Mouse (Mus musculus): ENCODE data around the gene Stpg4. TPM values are rescaled to one million over a fixed set of nuclear protein-coding genes. Genes with fewer than 3 reads are reported as not detected.

Gene Stpg4
- total RNA-seq (2015) = not detected in 2 replicates
- not detected in 2 replicates for total RNA-seq (2017)

DNA sequence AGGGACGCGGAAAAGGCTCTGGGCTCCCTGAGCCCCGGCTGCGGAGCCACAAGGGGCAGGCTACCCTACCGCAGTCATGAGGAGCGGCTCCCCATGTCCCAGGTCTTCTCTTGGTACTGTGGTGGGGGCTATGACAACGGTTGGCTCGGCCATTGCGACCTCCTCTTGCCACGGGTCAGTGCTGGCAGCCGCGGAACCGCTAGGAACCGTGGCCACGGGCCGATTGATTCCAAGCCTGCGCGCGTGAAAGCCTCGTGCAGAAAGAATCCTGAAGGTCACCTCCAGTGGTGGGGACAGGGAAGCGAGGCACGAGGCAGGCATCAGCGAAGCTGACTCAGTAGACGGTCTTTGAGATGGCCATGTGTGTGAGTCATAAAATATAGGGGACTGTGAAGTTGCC is at the start of gene Stpg4:
TSS of gene Stpg4 (minus strand) at position 231 of the 400 bp plus-strand sequence.
- ATAC-seq (ENCODE audit: poor library complexity, severe bottlenecking) = no peak

GRCm38 (mm10) chr17:87475356-87475755 is 47.8 kb upstream of the Stpg4 start:
- no peak for ATAC-seq (ENCODE audit: poor library complexity, severe bottlenecking)

- ATAC-seq (ENCODE audit: poor library complexity, severe bottlenecking) = no peak; the same call in 1 of the 2 replicates
Measured at GRCm38 (mm10) chr17:87474501-87474795, 46.9 kb upstream of the Stpg4 start.

DNA sequence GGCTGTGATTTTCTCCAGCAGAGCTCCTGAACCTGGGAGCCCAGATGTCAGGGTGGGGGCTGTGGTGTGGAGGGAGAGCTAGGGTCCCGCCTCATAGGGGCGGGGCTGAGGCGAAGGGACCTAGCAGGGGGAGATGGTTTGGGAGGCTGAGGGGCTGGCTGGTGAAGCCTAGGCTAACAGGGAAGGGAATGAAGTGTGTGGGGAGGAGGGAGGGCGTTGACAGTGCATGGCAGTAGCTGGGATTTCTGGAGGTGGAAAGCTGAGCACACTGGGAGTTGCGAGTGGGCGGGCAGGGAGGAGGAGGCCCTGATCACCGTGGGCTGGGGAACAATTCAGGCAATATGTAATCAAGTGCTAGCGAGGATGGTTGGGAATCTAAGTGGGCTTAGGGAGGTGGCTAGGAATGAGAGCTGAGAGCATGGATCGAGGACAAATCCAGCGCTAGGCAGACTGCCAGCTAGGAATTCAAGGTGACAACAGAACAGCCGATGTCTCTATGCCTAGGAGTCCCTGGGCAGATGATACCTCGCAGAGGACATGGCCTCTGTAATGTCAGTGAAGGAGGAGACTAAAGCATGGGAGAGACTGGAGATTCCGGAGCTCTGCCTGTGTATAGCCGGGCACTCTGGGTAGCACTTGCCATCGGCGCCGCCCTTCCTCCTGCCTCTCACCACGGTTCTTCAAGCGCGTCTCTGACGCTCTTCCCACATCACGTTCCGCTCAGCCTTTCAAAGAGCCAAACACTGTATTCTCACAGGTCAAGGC is 46.4 kb upstream of the Stpg4 start:
- ATAC-seq (ENCODE audit: poor library complexity, severe bottlenecking) = peak; percentile 85

DNA sequence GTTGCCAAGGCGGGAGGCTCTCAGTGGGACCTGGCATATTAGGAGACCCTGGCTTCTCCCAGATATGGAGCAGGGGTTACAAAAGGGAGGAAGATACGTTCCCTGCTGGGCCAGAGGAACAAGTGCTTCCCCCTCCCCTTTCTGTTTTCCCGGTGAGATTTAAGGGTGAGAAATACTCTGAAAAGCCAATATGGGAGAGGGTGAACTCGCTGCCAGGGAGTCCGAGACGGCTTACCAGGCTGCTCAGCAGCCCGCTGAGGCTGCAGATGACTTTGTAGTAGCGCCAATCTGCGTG is 45.8 kb upstream of the Stpg4 start:
- no peak for ATAC-seq (ENCODE audit: poor library complexity, severe bottlenecking)

DNA sequence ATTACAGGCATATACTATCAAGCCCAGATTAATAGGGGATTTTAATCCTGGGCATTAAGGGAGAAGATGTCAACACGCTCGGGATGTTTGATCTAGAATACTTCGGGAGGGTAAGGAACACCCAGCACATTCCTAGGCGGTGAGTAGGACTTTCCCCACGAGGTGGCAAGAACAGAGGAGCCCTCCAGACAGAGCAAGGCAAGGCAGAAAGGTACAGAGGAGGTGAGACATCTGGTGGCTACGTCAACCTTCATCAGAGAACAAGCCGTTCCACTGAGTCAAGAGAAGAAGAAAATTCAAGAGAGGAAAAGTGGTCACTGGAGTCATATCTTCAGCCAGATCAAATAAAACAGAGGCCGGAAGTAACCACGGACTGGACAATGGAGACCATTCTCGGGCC is 45.3 kb upstream of the Stpg4 start:
- no peak for ATAC-seq (ENCODE audit: poor library complexity, severe bottlenecking)

- ATAC-seq (ENCODE audit: poor library complexity, severe bottlenecking) = no peak
Measured at GRCm38 (mm10) chr17:87471661-87472060, 44.1 kb upstream of the Stpg4 start.

DNA sequence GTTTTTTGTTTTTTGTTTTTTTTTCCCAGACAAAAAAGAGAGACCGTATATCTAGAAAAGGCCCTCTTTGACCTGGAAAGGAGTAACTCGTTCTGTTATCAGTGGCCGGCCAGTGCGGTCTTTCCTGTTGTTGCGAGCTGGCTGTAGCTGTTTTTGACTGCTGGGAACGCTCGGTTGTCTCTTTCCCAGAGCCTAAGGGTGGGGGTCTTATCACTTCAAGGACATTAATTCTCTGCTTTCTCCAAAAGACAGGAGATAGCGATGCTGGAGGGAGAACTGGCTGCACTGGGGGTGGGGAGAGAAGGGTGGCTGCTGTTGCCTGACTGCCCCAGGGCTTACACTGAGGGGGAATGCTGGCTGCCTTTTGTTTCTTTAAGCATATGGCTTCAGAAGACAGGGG is 43.3 kb upstream of the Stpg4 start:
- no peak for ATAC-seq (ENCODE audit: poor library complexity, severe bottlenecking)

DNA sequence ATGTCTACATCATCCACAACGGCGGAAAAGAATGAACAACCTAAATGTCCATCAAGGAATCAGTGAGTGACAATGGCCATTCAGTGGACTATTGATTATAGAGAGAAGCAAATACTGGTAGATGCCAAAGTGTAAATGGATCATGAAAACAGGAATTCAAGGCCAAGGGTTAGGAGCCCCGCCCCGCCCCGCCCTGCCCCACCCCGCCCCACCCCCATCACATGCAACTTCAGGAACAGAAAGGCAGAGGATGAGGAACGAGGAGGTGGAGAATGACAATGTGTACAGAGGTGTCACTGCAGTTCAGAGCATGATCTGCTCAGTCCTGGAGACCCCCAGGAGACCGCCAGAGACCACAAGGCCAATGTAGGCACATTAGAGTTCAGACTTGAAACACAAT is 42.7 kb upstream of the Stpg4 start:
- no peak for ATAC-seq (ENCODE audit: poor library complexity, severe bottlenecking)

GRCm38 (mm10) chr17:87469428-87469827 is 41.9 kb upstream of the Stpg4 start:
- no peak for ATAC-seq (ENCODE audit: poor library complexity, severe bottlenecking)

- no peak for ATAC-seq (ENCODE audit: poor library complexity, severe bottlenecking)
Measured at GRCm38 (mm10) chr17:87468616-87469015, 41.1 kb upstream of the Stpg4 start.

- no peak for ATAC-seq (ENCODE audit: poor library complexity, severe bottlenecking)
Measured at GRCm38 (mm10) chr17:87461499-87461896, 34.0 kb upstream of the Stpg4 start.

DNA sequence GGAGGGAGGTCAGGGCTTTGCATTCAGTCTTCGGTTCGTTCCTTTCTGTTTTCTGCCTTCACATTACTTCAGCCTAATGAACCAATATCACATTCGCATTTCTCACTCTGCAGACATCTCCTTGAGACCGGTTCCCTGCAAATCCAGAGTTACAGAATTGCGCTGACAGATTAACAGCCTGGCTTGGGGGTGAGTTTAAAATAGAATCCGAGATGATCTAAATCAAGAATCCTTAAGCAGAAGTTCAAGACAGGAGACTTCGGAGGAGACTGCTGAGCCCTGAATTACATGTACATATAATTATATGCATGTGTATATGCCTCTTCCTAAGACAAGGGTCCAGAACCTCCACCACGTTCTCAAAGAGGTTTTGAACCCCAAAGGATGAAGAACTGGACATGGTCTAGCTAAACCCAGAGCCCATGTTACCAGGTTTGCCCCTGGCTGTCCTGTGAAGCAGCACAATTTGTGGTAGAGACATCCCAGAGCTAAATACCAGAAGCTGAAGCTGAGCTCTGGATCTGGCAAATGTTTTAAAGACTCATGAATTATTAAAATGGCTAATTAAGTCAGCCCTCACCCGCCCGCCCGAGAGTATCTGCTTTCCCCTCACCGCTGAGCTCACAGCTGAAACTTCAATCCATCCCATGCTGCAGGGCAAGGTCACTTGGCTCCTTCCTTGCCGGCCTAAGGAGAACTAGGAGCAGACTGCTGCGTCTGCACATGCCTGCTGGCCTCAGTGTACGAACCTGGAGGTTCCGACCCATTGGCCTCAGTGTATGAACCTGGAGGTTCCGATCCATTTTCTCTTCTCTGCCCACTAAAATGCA is 33.3 kb upstream of the Stpg4 start:
- ATAC-seq (ENCODE audit: poor library complexity, severe bottlenecking) = no peak

DNA sequence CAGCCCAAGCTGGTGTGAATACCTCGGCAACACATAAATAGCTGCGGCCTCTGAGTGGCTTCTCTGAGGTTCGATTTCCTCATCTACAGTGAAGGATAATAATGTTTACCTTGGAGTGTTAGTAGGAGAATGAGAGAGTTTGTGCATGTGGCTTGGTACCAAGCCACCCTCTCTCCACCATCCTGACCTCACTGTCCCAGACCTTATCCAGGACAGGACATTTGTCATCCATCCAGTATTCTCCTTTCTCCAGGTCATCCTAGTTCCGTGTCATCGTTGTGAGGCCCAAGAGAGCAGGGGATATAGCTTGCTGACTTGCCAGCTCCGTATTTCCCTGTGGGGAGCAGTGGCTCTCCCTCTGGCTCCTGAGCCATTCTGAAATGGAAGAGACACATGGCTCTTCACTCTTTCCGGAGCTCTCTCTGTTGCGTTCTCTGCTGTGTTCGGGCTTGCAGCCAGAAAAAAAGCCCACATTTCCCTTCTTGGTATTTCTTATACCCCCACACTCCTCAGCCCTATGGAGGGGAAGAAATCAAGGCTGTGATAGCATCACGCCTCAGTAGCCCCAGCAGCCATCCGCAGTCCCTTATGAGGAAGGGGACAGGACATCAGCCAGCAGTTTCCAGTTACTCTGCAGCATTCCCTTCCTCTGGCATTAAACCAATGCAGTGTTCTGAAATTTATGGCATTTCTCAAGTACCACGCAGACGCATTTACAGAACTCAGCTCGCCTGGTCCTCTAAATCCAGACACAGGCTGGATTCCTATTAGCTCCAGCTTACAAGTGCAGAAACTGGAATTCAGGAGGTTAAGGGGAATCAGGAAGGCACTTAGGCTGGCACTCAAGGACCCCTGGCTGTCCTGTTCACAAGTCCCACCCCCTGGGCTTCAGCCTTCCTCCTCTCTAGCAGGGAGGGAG is 32.5 kb upstream of the Stpg4 start:
- peak; percentile 30; the same call in 1 of the 2 replicates for ATAC-seq (ENCODE audit: poor library complexity, severe bottlenecking)

DNA sequence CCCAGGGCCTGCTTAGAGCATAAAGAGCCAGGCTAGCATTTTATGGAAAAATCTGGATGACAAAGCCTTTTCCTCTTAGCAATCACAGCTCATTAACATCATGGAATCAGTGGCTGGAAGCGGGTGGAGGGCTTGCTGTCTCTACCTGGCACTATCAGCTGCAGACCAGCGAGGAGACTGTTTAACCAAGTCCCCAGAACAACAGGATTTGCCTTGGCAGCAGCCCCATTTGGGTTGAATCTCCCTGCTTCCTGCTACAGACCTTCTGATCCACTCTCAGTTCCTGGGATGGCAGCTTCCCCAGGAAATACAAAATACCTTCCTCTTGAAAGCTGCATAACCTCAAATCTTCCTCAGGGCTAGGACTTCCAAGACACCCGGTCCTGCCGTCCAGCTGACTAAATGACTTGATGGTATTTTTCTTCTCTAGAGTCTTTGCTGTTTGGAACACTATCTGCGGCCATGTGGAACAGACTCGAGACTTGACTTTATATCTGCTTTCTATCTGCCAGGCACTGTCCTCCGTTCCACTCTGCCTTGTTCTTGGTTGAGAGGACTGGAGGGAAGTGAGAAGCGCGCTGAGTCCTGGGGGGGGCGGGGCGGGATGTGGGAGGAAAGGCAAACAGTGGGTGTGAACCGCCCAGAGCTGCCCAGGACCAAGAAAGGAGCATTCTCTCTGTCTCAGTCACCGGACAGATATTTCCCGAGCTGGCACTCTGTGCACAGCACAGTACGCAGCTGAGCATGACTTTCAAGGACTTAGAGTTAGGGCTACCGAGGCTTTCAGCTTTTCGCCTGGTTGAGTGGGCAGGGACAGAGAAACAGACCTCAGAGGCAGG is 31.6 kb upstream of the Stpg4 start:
- ATAC-seq (ENCODE audit: poor library complexity, severe bottlenecking) = peak; percentile 85

DNA sequence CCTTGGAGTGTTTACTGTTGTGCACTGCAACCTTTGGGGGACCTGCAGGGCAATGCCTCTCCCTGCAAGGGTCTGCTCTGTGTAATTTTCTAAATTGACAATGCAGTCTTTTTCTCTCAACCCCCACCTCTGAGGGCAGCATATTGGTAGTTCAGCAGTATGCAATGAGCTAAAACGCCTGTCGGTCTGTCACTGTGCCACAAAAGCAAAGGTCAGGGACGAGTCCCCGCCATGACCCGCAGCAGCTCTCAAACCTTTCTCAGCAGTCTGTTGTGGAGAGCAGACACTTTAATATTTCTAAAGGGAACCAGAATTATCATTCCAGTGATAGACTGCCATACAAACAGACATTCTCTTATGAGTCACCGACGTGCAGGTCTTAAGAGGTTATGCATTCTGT is 30.4 kb upstream of the Stpg4 start:
- ATAC-seq (ENCODE audit: poor library complexity, severe bottlenecking) = no peak

- ATAC-seq (ENCODE audit: poor library complexity, severe bottlenecking) = no peak
Measured at GRCm38 (mm10) chr17:87454121-87454520, 26.6 kb upstream of the Stpg4 start.

GRCm38 (mm10) chr17:87453336-87453735 is 25.8 kb upstream of the Stpg4 start:
- no peak for ATAC-seq (ENCODE audit: poor library complexity, severe bottlenecking)

DNA sequence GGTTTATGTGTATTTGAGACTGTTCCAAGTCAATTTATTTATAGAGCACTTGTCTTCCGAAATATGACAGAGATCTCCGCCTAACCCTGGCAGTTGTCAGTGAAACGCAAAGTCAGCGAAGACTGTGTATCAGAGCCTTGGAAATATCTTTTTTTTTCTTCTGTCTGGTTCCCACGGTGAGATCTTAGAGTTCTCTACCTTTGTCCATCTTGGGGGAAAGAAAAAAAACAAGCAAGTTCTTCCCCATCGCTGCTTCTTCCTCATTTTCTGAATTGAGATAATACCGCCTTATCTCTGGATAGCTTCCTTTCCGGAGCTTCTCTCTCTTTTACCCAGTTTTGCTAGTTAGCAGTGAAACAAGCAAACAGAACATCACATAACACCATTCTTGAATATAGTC is 21.3 kb upstream of the Stpg4 start:
- no peak for ATAC-seq (ENCODE audit: poor library complexity, severe bottlenecking)

GRCm38 (mm10) chr17:87448339-87448738 is 20.8 kb upstream of the Stpg4 start:
- ATAC-seq (ENCODE audit: poor library complexity, severe bottlenecking) = no peak
